Mouse (Mus musculus) layer of hippocampus, adult 9-11 months (tissue): ENCODE data around the gene Ncor1.
"Not testable (repeated sequence)": the region's sequence is repeated elsewhere in the genome, so short reads cannot be mapped to it uniquely, and the experiment has no call there.

Experiments used
- DNase-seq: peaks from one replicate; pipeline ENCODE4 v3.0.0; 2022

The Ncor1 gene

DNA sequence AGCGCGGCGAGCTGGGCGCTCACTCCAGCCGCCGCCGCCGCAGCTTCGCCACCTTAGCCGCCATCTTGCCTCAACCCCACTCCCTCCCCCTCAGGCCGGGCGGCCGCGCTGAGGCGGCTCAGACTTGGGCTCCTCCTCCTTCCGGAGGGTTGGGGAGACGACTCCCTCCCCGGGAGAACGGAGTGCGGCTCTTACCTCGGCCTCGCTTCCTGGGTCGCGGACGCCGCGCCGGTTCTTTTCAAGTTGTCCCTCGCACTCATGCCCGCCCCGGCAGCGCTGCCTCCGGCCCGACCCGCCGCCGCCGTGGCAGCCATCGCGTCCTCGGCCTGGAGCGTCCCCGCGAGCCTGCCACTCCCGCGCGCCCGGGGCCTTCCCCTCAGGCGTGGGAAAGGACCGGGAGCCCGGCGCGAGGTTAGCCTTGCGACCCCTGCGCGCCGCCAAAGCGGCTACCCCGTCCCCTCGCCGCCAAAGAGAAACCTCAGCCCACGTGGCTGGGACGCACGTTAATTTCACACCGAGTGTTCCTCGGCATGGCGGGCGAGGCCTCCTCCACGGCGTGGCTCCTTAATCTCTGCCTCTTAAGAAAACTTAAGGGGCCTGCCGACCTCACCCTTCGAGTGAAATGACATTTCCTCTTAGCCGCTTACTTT, 975 bp downstream of the Ncor1 start:
- DNase-seq = peak; percentile 86

DNA sequence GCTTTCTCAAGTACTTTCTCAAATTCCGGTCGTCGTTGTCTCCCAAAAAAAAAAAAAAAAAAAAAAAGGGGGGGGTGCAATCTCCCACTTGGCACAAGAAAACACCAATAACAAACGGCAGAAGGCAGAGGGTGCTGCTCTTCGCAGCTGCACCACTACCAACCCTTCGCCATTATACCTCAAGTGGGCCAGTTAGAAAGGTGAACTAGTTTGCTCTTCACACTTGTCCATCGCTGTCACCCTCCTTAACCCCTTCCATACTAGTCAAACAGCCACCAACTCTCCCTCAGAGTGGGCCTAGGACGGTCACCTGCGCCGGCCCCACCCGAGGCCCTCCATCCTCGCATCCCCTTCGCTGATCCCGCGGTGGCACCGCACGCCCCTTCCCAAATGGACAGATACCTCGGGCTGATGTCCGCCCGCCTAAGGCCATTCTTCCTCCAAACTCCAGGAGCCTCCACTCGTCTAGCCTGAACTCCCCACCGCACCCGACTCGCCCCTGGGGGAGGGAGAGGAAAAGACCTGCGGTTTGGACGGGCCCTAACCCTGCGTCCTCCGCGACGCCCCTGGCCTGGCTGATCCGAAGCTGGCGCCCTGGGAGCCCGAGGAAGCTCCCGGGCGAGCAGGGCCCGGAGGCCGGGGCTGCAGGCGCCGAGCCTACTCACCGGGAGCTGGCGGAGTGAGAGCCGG, 1.7 kb downstream of the Ncor1 start:
- peak; percentile 14 for DNase-seq

DNA sequence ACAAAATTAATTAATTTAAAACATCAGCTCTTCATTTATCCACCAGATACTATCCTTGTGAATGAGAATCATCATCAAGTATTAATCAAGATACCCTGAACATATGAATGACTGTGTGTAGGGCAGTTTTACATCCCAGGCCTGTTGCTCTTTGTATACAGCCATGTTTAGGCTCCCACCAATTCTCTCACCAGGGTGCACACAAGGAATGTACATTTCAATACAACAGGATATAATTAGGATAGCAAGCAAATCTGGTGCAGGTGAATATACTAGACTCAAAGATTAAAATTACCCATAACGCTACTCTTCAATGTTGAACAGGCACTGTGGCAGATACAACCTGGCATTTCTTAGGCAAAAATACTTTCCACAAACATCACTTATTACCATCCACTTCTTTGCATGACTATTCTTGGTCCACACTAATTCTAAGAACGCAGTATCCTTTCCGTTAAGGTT, 2.3 kb downstream of the Ncor1 start:
- no peak for DNase-seq

DNA sequence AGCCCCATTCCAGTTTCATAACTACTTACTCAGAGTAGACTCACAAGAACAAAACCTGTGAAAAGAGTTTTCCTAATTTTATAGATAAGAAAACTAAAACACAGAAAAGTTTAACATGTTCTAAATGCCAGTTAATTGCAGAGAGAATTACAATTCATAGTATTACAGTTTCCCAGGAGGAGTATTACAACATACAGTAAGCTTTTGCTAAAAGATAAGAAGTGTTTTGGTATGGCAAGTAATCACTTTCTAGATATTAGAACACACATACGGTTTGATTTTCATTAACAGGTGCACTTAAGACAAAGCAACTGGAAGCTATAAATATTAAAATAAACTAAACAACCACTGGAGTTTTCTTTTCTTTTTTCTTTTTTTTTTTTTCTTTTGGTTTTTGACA, 3.1 kb downstream of the Ncor1 start:
- DNase-seq = no peak

DNA sequence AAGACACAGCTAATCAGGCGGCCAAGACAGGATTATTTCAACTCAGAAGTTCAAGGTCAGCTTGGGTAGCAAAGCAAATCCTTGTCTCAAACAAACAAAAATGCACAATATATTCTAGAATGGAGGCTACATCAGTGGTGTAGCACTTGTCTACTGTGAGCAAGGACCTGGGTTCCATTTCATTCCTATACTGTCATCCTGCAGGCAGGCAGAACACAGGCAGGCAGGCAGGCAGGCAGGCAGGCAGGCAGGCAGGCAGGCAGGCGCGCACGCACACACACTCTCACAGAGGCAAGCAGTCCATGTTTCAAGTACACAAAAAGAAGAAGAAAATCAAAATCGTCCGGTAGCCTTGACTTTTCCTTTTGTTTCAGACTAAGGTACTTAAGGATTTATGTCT, 9.4 kb downstream of the Ncor1 start:
- DNase-seq = no peak

DNA sequence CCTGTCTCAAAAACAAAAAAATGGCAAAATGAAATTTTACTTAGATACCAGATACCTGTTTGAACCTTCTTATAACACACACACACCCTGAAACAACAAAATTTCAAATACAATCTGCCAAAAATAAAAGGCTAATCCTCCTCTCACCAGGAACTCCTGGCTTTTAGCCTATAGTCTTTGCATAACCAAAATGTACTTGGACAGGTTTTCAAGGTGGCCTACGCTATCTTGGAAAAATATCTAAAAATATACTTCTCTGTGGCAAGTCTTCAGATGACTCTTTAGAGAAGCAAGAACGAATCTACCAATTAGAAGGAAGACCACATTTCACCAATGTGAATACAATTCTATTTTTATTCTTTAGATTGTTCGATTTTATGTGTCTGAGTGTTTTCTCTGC, 12.5 kb downstream of the Ncor1 start:
- DNase-seq = no peak

DNA sequence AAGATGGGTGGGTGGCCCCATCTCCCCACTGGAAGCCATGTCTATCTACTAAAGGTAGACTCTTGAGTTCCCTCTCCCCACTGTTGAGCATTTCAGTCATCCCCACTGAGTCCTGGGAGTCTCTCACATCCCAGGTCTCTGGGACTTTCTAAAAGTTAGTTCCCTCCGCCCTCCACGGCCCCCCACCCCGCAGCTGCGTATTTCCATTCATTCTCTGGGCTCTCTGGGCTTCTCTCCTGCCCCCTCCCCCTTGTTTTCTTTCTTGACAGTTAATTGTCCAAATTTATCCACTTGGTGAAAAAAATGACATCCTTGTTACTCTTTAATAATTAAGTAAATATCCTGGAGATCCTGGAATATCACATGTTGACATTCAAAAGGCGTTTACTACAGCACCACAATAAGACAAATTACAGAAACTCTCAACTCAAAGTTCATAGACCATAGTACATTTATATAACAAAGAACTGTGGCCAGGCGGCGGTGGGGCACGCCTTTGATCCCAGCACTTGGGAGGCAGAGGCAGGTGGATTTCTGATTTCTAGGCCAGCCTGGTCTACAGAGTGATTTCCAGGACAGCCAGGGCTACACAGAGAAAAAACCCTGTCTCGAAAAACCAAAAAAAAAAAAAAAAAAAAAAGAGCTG, 17.5 kb downstream of the Ncor1 start:
- no peak for DNase-seq

DNA sequence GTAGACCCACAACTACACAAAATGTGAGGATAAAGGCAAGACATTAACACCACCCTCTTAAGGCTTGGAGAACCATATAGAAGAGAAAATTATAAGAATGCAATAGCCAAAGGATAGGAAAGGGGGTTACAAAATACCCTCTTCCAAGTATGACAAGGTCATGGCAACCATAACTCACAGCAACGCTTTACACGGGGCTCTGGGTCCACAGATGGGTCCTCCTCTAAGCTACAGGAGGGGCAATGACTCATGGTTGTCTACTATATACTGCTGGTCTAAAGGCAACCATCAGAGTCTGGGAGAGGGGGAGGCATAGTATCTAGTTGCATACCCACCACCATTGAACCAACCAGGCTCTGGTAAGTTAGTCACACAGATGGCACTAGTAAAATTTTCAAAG, 26.1 kb downstream of the Ncor1 start:
- no peak for DNase-seq

DNA sequence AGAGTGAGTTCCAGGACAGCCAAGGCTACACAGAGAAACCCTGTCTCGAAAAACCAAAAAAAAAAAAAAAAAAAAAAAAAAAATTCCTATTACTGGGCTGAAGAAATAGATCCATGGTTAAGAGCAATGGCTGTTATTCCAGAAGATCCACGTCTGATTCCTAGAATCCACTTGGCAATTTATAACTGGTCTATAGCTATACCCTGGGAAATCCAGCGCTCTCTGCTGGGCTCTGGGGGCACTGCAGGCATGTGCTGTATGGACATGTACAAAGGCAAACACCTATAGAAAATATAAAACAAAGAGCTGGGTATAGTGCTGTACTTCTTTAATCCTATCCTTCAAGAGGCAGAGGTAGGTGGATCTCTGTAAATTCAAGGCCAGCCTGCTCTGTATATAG, 31.2 kb downstream of the Ncor1 start:
- no peak for DNase-seq

DNA sequence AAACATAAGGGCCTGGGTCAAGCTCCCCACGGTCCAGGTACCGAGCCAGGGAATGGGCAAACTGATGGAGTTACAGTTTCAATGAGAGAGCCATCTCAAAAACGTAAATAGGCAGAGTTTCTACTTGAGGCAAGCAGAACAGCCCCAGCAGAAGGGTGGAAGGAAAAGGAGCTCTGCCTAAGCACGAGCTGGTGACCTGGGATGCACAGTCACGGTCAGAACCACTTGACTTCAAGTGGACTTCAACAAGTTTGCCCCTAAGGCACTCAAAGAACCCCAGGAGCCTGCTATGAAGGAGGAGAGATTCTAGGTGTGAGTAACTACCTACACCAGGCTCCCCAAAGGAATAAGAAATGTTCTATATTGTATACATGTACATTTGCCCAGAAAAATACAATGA, 32.1 kb downstream of the Ncor1 start:
- DNase-seq = no peak

DNA sequence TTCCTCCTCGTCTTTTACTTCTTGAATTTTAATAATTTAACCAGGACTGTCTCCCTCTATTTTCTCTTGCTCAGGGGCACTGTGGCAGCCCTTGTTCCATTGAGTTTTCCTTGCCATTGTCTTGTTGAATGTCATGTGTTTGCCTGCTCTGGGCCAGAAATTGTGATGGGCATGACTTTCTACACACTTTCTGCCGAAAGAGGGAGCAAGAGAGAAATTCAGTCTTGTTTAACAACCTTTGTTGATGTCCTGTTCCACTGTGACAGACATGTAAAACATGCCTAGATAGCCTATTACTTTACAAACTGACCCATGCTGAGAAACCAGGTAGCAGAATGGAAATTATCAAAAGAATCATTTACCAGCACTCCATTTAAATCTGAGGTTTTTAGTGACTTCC, 33.8 kb downstream of the Ncor1 start:
- DNase-seq = no peak

DNA sequence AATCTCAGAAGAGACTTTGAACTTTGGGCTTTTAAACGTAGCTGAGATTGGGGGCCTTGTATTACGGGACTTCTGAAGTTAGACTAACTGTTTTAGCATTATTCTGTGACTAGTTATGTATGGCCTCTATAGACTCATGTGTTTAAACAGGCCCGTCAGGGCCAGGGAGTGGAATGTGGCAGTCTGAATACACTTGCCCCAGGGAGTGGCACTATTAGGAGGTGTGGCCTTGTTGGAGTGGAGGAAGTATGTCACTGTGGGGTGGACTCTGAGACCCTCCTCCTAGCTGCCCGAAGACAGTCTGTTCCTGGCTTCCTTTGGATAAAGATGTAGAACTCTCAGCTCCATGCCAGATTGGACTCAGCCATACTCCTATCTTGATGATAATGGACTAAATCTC, 43.3 kb downstream of the Ncor1 start:
- no peak for DNase-seq

DNA sequence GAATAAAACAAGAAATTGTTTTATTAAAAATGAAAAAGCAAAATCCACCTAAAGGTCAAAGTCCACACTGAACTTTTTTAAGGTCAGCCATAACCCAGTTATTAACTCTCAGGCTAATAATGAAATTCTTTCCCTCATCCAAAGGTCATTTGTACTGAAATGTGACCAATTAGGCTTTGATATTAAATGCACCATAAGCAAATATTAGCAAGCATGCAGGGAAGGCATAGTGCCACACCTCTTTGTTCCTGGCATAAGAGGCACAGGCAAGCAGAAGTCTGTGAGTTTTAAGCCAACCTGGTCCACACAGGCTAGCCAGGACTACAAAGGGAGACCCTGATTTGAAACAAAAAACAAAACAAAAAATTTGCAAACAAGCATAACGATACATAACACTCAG, 48.7 kb downstream of the Ncor1 start:
- DNase-seq = no peak

DNA sequence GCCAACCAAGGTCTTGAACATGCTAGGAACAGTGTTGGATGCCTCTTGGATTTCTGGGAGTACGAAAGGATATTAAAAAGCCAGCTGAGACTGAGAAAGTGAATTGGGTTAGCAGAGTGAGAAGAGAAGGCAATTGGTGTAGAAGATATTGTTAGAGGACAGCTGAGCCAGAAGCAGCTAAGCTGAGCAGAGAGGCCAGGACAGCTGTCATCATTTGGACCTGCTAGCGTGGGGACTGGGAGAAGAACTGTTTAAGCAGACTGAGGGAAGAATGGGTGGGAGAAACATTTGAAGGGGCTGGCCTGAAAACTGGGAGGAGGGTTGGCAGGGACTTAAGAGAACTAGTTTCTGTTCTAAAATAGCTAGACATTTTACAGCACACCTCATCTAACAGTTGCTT, 49.5 kb downstream of the Ncor1 start:
- DNase-seq = peak; percentile 30

DNA sequence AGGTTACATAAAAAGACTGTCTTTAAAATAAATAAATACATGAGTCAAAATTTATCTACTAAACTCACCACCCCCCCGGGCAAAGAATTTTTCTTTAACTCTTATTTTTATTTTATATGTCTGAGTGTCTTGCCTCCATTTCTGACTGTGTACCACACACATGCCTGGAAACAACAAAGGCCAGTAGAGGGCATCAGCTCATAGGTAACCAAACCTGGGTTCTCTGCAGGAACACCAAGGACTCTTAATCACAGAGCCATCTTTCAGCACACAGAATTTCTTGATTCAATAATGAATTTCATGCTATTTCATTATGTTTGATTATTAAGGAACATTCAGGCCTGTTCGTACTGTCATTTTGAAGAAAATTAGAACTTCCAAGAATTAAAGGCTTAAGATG, 61.9 kb downstream of the Ncor1 start:
- no peak for DNase-seq

DNA sequence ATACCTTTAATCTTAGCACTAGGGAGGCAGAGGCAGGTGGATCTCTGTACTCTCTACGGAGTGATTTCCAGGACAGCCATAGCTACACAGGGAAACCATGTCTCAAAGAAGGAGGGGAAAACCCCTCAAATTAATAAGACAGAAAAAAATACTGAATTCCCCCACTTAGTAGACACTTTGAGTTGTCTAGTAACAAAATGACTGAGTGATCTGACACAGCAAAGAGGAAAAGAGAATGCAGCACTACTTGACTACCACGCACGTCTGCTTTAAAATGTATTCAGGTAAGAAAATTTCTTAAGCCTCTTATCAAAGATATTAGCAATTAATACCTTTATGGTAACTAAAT, 70.0 kb downstream of the Ncor1 start:
- DNase-seq = no peak

DNA sequence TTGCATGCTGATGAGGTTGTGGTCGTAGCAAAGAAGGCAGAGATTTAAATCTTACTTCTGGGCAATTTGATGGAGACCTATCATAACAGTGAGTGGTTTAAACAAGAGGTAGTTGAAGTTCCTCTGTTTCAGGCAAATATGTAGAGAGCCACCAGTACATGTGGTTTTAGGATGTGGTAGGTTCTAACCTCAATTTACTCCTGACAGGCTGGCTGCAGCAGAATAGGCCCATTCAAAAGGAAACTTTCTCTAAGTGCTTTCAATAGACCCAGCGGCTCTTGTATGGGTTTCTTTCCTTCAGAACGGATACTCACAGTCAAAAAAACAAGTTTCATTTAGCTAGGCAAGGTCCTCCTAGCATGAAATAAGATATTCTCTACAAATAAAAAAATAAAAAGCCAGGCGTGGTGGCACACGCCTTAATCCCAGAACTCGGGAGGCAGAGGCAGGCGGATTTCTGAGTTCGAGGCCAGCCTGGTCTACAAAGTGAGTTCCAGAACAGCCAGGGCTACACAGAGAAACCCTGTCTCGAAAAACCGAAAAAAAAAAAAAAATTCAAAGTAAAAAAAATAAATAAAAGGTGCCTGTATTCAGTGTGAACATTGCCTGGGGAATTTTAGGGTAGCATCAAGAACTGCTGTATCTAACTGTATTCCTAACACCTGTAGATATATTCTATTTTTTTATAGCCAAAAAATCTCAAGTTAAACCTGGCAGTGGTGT, 70.6 kb downstream of the Ncor1 start:
- no peak for DNase-seq

DNA sequence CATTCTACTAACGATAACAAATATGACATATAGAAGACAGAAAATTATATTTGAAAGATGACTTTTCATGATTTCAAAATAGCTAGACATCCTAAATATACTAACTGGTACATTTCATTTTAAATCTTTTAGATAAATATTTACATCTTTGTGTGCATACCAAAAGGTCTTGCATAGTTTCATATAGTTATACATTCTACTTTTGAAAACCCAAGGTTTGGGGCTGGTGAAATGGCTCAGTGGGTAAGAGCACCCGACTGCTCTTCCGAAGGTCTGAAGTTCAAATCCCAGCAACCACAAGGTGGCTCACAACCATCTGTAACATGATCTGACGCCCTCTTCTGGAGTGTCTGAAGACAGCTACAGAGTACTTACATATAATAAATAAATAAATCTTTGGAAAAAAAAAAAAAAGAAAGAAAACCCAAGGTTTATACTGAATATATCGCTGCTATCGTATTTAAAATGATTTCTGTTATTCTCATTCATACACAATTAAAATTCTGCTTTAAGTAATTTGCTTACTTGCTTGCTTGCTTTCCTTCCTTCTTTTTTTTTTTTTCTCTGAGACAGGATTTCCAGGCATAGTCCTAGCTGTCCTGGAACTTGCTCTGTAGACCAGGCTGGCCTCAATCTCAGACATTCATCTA, 81.0 kb downstream of the Ncor1 start:
- not testable (repeated sequence) for DNase-seq

DNA sequence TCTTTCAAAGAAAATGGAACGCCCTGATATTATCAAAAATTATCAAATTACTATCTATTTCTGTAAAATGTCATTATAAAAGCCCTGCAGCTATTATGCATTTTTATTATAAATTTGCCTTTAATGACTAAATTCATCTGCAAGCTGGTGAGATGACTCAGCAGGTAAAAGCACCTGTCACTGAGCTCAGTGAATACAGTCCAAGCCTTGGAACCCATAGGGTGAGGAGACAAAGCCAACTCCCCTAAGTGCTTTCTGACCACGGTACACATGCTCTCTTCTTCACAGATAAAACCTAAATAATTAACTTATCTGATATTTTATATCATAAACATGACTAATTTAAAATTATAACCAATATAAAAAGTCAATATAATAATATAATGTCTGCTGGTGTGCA, 86.6 kb downstream of the Ncor1 start:
- DNase-seq = no peak

DNA sequence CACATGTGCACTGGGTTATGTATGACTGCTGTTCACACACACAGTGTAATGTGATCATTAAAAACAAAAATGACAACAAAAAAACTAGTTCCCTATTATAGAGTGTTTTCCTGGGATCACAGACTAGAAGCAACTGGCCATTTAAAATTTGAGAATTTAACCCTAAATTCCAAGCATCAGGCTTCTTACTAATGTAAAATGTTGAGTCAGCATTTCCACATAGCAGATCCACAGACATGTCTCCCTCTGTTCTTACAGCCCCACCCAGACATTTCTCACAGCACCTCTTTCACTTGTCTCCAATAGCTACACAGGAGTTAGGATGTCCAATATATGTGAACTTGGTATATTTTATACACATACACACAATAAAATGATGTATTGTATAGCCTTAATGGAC, 88.4 kb downstream of the Ncor1 start:
- no peak for DNase-seq

DNA sequence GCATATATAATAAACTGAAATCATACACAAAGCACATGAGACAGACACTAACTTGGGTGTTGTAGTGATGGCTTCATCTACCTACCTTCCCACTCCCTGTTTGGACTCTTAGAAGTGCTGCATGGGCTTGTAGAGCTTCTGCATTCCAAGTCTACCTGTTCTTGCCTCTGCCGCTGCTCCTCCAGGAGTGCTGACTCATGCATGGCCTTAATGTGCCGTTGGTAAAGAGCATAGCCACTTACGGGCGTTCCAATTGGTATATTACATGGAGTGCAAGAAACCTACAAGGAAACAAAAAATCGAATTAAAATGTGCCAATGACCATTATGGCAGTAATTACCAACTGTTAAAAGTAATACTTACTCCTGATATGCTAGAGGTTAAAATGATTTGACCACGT, 91.5 kb downstream of the Ncor1 start:
- DNase-seq = no peak

DNA sequence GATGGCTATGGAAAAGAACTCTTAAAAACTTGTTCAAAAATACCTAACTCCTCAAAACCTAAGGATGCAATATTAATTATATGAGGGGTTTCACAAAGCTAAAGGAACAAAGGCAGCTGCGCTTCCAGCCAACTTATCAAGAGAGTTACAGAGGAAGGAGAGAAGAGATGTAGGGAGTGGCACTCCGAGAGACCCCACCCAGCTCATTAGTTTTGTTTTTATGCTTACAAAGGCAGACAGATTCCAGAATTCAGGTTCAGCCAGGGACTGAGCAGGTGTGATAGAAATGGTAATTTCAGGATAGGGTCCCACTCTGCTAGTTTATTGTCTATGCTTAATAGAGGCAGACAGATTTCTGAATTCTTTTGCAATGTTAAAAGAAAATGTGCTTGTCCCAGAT, 103.1 kb downstream of the Ncor1 start:
- DNase-seq = no peak

DNA sequence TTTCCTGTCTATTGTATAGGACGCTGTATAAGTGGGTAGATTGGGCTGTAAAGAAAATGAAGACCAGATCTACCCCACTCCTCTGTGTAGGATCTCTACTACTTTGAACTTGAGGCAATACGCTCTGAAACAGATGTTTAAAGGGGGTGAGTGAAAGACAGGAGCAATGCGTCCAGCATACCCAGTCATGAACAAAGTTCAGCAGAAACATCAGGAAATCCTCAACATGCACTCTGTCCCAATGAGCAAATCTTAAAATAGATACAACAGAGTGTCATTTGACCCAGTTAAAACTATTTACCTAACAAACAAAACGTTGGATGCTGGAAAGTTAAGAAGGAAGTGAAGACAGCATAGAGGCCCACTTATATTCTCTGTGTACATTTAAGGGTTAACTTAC, 106.4 kb downstream of the Ncor1 start:
- DNase-seq = no peak
